Mouse (Mus musculus) hindbrain, embryonic 11.5 days (tissue): ENCODE data around the gene Llgl1. TPM values are rescaled to one million over a fixed set of nuclear protein-coding genes. Genes with fewer than 3 reads are reported as not detected.
A peak's percentile ranks its signal among the peaks of the same experiment; 100 is the strongest.

Experiments
- ATAC-seq: fragments of 200-750 bp; cut with Nextera tagmentation; 2 replicates; pipeline ENCODE4 v1.8.0; 2017; ENCODE audit warnings: mild to moderate bottlenecking, moderate TSS enrichment, moderate library complexity; ENCODE audit not compliant: low FRiP score
- DNase-seq: peaks from one replicate; pipeline ENCODE4 v3.0.0-alpha.2; 2015; ENCODE audit warnings: low spot score
- H3K27ac ChIP-seq: fragments of 300-500 bp; sonication (generic); 2 replicates; pipeline ENCODE4 v1.5.1; 2014; ENCODE audit warnings: mild to moderate bottlenecking, low read depth, low read length
- H3K27me3 ChIP-seq: fragments of 300-500 bp; sonication (generic); 2 replicates; pipeline ENCODE4 v1.6.1; 2014; ENCODE audit warnings: mild to moderate bottlenecking, low read length, moderate library complexity, mixed read lengths; ENCODE audit not compliant: control insufficient read depth, insufficient read depth
- H3K36me3 ChIP-seq: fragments of 300-500 bp; sonication (generic); 2 replicates; pipeline ENCODE4 v1.6.1; 2014; ENCODE audit warnings: mild to moderate bottlenecking, low read length, moderate library complexity, mixed read lengths; ENCODE audit not compliant: control insufficient read depth, insufficient read depth
- H3K4me1 ChIP-seq: fragments of 300-500 bp; sonication (generic); replicated peaks from 2 replicates; pipeline ENCODE4 v1.6.1; 2014; ENCODE audit warnings: low read length, mixed read lengths; ENCODE audit not compliant: control insufficient read depth, insufficient read depth
- H3K4me2 ChIP-seq: fragments of 300-500 bp; sonication (generic); replicated peaks from 2 replicates; pipeline ENCODE4 v1.6.1; 2014; ENCODE audit warnings: mild to moderate bottlenecking, low read depth, low read length
- H3K4me3 ChIP-seq: fragments of 300-500 bp; sonication (generic); 2 replicates; pipeline ENCODE4 v1.5.1; 2014; ENCODE audit warnings: low read depth, low read length
- H3K9ac ChIP-seq: fragments of 300-500 bp; sonication (generic); 2 replicates; pipeline ENCODE4 v1.6.1; 2014; ENCODE audit warnings: low read depth, low read length
- H3K9me3 ChIP-seq: fragments of 300-500 bp; sonication (generic); 2 replicates; pipeline ENCODE4 v1.6.1; 2016; ENCODE audit warnings: low read length; ENCODE audit not compliant: control insufficient read depth
- WGBS: fragments of 180-500 bp; shearing (Covaris S2); extraction: QIAGEN DNeasy Blood & Tissue Kit; methylation state at CpG from one replicate; pipeline ENCODE4 v1.1.7; 2014; 5-methylcytosine and 5-hydroxymethylcytosine counted together
- polyA plus RNA-seq: library from polyadenylated mRNA; unstranded; fragments of >200 nt; fragmentation: Nextera tagmentation; extraction: Ambion mirVana; gene quantifications from 2 replicates; pipeline ENCODE4 v1.2.1, GENCODE M21; 2014

Llgl1 gene
- 70.4 and 85.8 TPM in 2 replicates for polyA plus RNA-seq

DNA sequence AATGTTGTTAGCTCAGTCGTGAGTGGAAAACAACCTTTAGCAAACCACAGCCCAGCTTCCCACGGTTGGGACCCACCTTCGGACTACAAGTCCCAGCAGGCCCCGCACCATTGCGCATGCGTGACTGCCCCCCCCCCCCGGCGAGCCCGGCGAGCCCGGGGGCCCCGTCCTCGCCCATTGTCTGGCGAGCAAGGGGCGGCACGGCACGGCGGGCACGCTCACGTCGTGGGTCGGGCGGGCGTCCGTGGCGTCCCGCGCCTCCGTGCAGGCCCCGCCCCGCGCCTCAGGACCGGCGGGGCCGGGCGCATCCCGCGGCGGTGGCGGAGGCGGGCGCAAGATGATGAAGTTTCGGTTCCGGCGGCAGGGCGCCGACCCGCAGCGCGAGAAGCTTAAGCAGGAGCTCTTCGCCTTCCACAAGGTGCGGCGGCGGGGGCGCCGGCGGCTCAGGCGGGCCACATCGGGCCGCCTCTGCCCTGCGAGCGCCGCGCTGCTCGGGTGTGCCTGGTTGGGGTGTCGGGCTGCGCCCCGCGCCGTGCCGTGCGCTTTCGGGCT lies at the start of gene Llgl1:
Gene Llgl1, plus strand, starts transcription at position 200 of the 552 bp plus-strand sequence.
- Histone ChIP-seq H3K36me3 (no peaks in the 10 kb centered on the region), H3K27me3 (no peaks in the 10 kb centered on the region), H3K4me2 (peak within 1 kb of the TSS; percentile 82), H3K27ac (peak within 1 kb of the TSS; percentile 91), H3K9me3 (no peaks in the 10 kb centered on the region), H3K4me1 (peaks cover 10% of the 10 kb centered on the region), H3K4me3 (peak within 1 kb of the TSS; percentile 89), H3K9ac (peak within 1 kb of the TSS; percentile 96)
- WGBS, result under 1% methylated on average over 54 of the region's 73 CpGs
- peak; percentile 96 for DNase-seq
- peak; percentile 82 for ATAC-seq

DNA sequence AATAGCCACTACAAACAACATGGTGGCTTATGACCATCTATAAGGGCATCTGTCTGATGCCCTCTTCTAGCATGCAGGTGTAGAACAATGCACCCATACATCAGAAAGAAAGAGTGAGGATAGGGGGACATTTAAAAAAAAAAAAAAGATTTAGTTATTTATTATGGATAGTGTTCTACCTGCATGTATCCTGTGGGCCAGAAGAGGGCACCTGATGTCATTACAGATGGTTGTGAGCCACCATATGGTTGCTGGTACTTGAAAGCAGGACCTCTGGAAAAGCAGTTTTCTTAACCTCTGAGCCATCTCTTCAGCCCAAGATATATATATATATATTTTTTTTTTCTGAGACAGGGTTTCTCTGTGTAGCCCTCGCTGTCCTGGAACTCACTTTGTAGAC lies 3.4 kb upstream of the Llgl1 start:
- no peak overlapping the region for H3K9ac ChIP-seq
- no peaks in the 10 kb centered on the region for H3K9me3 ChIP-seq
- H3K27me3 ChIP-seq, result no peaks in the 10 kb centered on the region
- DNase-seq, result no peak
- 63% methylated on average over 1 of the region's 1 CpGs for WGBS
- H3K4me2 ChIP-seq, result no peak overlapping the region
- no peak for ATAC-seq
- no peaks in the 10 kb centered on the region for H3K36me3 ChIP-seq
- peaks cover 4% of the 10 kb centered on the region for H3K4me1 ChIP-seq
- no peak overlapping the region for H3K27ac ChIP-seq
- H3K4me3 ChIP-seq, result no peak overlapping the region

DNA sequence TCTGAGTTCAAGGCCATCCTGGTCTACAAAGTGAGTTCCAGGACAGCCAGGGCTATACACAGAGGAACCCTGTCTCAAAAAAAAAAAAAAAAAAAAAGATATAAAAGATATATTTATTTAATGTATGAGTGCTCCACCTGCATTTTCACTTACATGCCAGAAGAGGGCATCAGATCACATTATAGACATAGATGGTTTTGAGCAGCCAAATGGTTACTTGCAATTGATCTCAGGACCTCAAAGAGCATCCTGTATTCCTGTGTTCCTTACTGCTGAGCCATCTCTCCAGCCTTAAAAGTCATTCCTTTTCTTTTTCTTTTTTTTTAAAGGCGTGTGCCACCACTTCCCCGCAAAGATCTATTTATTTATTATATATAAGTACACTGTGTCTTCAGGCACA lies 2.0 kb upstream of the Llgl1 start:
- no peaks in the 10 kb centered on the region for H3K27me3 ChIP-seq
- H3K4me3 ChIP-seq, result no peak overlapping the region
- no peak overlapping the region for H3K9ac ChIP-seq
- peaks cover 10% of the 10 kb centered on the region for H3K4me1 ChIP-seq
- 62% methylated on average over 2 of the region's 2 CpGs for WGBS
- no peaks in the 10 kb centered on the region for H3K9me3 ChIP-seq
- no peak overlapping the region for H3K4me2 ChIP-seq
- DNase-seq, result peak; percentile 43
- no peak for ATAC-seq
- H3K36me3 ChIP-seq, result no peaks in the 10 kb centered on the region
- no peak overlapping the region for H3K27ac ChIP-seq

DNA sequence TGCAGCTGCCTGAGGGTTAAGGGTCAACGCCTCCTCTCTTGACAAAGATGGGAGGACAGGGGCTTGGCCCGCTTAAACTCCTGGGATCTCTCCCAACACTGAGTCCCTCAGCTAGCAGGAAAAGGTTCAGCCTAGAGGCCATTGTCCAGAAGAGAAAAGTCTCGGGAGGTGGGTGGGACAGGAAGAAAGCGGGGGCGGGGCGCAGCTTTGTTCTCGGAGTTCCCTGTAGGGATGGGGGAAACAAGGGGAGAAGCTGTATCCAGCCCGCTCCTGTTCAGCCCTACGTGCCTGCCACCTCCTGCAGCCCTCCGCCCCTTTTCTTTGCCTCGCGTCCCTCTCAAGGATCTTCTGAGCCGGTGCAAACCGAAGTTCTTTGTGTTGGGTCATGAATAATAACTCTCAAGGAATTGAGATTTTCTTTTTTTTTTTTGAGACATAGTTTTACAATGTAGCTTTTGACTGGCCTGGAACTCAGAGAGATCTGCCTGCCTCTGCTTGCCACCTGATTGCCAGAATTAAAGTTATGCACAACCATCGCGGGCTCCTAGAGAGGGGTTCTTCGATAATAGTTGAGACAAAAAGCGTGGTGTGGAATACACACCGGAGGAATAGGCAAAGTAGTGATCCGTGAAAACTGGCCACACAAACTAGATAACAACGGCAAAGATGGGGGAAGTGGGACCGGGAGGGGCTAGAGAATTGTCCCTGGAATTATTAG lies 558 bp upstream of the Llgl1 start:
- H3K27me3 ChIP-seq, result no peaks in the 10 kb centered on the region
- no peaks in the 10 kb centered on the region for H3K9me3 ChIP-seq
- DNase-seq (peak; percentile 86), ATAC-seq (peak; percentile 62)
- H3K36me3 ChIP-seq, result no peaks in the 10 kb centered on the region
- H3K4me3 ChIP-seq, result peak overlapping the region; percentile 89
- 1% methylated on average over 22 of the region's 22 CpGs for WGBS
- H3K9ac ChIP-seq, result peak overlapping the region; percentile 96
- H3K4me1 ChIP-seq, result peaks cover 10% of the 10 kb centered on the region
- peak overlapping the region; percentile 91 for H3K27ac ChIP-seq
- H3K4me2 ChIP-seq, result peak overlapping the region; percentile 82

DNA sequence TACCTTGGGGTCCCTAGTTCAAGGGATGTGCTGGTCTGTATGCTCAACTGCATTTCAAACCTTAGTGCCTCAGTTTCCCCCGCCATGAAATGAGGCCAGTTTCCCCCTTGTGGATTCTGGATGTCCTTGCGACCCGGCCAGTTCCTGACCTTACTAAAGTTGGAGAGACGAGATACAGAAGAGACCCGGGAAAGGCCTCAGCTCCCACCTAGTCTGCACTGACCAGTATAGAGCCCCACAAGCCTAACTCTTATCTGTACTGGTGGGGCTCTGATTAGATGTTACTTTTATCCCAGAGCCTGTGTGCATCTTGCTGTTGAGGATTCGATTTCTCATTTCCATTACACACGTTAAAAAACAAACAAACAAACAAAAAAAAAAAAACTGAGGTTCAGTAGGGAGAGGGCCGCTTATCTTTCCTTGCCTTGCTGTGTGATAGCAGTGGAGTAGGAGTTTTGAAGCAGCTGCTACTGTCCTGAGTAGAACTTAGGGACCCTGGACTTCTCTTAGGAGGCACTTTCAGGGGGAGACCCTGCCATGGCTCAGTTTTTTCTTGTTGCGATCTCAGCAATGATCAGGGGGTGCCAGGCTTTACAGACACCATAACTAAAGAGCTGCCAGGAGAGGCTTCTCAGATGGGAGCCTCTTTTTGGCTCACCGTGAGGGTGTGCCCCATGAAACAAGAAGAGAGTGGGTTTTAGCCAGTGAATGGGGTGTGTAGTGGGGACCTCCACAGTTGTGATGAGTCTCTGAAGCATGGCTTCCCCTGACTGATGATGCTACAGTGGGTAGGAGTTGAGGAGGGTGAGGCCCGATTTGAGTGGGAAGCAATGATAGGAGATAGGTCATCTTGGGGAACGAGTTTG lies 1.0 kb downstream of the Llgl1 start:
- DNase-seq (peak; percentile 25), ATAC-seq (no peak)
- Histone ChIP-seq H3K9me3 (no peaks in the 10 kb centered on the region), H3K27ac (peak overlapping the region; percentile 91; the same call in 1 of the 2 replicates), H3K36me3 (0 out of 2 replicates have a peak, but pooled peaks cover 2% of the 10 kb centered on the region), H3K4me1 (peaks cover 10% of the 10 kb centered on the region), H3K9ac (peak overlapping the region; percentile 96), H3K27me3 (no peaks in the 10 kb centered on the region), H3K4me2 (peak overlapping the region; percentile 82), H3K4me3 (peak overlapping the region; percentile 89)
- WGBS, result 25% methylated on average over 12 of the region's 12 CpGs

DNA sequence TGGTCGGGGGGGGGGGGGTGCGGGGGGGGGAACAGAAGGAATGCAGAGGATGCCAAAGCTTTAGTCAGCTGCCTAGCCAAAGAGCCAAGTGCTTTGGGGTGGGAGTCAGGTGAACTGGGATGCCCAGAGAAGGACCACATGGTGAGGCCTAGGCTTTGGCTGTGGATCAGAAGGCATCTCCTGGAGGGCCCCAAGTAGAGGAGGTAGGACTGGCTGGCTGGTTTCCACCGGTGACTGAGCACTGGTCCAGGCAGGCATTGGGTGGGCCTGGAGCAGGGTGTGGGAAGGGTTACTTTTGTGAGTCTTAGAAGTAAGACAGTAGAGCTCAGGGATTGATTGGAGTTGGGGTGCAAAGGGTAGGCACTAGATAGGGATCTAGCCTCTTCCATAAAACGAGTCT lies 2.1 kb downstream of the Llgl1 start:
- Histone ChIP-seq H3K27ac (no peak overlapping the region), H3K4me3 (0 out of 2 replicates have a peak overlapping the region, but pooled peaks have one; percentile 2), H3K9me3 (no peaks in the 10 kb centered on the region), H3K27me3 (no peaks in the 10 kb centered on the region), H3K9ac (no peak overlapping the region), H3K36me3 (peaks cover 8% of the 10 kb centered on the region; the same call in 1 of the 2 replicates), H3K4me1 (peaks cover 10% of the 10 kb centered on the region), H3K4me2 (peak overlapping the region; percentile 18; the same call in 1 of the 2 replicates)
- 74% methylated on average over 4 of the region's 4 CpGs for WGBS
- DNase-seq (no peak), ATAC-seq (no peak)

DNA sequence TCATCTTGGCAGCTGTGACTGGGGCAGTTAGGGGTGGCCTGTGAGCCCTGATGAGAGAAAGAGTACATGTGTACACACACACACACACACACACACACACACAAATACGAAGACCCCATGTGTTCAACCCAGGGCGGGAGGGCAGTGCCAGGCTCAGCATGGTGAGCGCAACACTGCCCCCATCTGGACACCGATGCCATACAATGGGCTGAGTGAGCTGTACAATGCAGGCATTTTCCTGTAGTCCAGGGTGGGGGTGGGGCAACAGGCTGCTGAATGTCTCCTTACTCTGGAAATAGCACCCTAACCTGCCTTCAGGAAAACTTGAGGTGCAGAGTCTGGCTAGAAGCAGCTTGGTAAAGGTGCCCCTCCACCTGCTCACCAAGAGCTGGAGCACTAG lies 3.6 kb downstream of the Llgl1 start:
- ATAC-seq (no peak), DNase-seq (peak; percentile 86)
- no peak overlapping the region for H3K9ac ChIP-seq
- WGBS, result 40% methylated on average over 4 of the region's 4 CpGs
- H3K27ac ChIP-seq, result no peak overlapping the region
- H3K4me3 ChIP-seq, result no peak overlapping the region
- no peak overlapping the region; the same call in 1 of the 2 replicates for H3K4me2 ChIP-seq
- peaks cover 15% of the 10 kb centered on the region; the same call in 1 of the 2 replicates for H3K36me3 ChIP-seq
- no peaks in the 10 kb centered on the region for H3K9me3 ChIP-seq
- no peaks in the 10 kb centered on the region for H3K27me3 ChIP-seq
- peaks cover 10% of the 10 kb centered on the region for H3K4me1 ChIP-seq

DNA sequence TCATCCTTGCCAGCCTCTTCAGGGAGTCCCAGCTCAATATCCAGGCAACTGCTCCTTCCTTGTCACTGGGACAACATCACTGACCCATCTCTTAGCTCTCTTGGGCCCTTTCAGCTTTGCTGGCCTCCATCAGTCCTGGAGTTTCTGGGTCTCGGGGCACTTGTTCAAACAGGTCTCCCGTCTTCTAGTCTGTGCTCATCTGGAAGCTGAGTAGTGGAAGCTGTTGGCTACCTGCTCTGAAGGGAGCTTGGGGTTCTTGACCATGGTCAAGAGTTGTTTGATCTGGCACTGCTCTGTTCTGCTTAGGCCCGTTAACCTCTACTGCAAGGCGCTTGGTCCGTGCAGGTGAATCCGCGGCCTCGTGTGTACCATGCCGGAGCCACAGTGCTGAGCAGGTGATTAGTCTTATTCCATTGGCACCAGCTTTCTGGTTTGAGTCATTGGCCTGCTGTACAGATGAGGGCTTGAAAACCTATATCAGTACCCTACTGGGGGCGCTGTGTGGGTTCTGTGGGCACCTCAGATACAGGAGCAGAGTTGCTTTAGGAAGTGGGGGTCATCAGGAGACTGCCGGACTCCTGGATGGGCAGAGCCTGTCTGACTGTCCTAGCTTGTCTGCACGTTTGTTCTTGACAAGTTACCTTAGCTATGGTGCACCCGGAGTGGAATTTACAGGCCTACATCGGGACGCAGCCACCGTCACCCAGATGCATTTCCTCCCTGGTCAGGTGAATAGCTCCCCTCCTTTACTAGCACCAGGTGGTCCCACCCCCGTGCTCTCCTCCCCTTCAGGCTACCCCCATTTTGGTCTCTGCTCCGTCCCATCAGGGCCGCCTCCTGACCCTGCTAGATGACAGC lies 4.7 kb downstream of the Llgl1 start:
- Histone ChIP-seq H3K4me2 (no peak overlapping the region), H3K27ac (no peak overlapping the region), H3K9me3 (no peaks in the 10 kb centered on the region), H3K4me3 (no peak overlapping the region), H3K27me3 (no peaks in the 10 kb centered on the region), H3K36me3 (peaks cover 24% of the 10 kb centered on the region), H3K4me1 (peaks cover 10% of the 10 kb centered on the region), H3K9ac (no peak overlapping the region)
- no peak for ATAC-seq
- DNase-seq, result no peak
- WGBS, result 96% methylated on average over 19 of the region's 19 CpGs
